Mouse (Mus musculus) kidney, postnatal 36 days (tissue): ENCODE data around the gene Mrln.
"Not testable (repeated sequence)": the region's sequence is repeated elsewhere in the genome, so short reads cannot be mapped to it uniquely, and the experiment has no call there.

ENCODE experiments used
- DNase-seq, 2 experiments: peaks; one replicate each; pipeline ENCODE4 v3.0.0; 2021 to 2022; ENCODE audit warnings: mixed read lengths in 2 of 2

Mrln gene

GRCm38 (mm10) chr10:70195786-70196185, 8.7 kb upstream of the Mrln start:
- DNase-seq = peak; percentile 43 to 64

- peak; percentile 57 to 58 for DNase-seq
These were observed 7.8 kb upstream of the Mrln start for GRCm38 (mm10) chr10:70196666-70197065.

GRCm38 (mm10) chr10:70197601-70198000, 6.9 kb upstream of the Mrln start:
- DNase-seq = no peak

DNA sequence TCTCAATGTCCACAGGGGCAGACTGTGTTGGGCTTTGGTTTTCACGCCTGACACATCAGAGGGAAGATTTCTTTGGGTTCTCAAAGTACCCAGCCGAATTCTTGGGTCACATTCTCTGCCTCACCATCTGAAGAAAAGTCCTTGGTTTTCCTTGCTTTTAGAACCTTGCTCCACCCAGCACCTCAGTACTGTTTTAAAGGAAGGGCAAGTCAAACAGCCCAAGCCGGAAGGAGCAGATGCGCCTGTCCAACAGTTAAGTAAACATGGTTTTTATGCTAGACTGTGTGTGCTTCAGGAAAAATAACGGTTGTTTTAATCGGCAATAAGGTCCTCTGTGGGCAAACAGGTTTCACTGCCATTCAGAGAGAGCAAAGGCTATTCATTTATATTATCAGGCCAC, 6.5 kb upstream of the Mrln start:
- no peak for DNase-seq

- DNase-seq = no peak
These were observed 5.5 kb upstream of the Mrln start for GRCm38 (mm10) chr10:70198951-70199463.

DNA sequence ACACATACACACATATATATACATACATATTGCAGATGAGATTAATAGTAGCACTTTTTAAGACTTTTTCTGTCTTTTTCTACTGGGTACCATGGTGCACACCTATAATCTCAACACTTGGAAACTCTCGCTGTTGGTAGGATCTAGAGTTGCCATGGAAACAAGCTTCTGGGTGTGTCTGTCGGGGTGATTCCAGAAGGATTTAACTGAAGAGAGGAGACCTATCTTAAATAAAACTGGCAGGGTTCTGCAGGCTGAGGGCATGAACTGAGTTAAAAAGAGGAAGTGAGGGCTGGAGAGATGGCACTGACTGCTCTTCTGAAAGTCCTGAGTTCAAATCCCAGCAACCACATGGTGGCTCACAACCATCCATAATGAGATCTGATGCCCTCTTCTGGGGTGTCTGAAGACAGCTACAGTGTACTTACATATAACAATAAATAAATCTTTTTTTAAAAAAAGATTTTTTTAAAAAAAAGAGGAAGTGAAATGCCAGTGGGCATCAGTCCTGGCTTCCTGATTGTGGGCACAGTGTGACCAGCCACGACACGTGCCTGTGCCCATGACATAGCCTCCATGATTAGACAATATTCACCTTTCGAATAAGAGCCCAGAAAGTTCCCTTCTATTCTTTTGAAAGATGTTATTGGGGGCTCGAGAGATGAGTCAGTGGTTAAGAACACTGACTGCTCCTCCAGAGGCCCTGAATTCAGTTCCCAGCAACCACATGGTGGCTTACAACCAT, 4.8 kb upstream of the Mrln start:
- no peak for DNase-seq

DNA sequence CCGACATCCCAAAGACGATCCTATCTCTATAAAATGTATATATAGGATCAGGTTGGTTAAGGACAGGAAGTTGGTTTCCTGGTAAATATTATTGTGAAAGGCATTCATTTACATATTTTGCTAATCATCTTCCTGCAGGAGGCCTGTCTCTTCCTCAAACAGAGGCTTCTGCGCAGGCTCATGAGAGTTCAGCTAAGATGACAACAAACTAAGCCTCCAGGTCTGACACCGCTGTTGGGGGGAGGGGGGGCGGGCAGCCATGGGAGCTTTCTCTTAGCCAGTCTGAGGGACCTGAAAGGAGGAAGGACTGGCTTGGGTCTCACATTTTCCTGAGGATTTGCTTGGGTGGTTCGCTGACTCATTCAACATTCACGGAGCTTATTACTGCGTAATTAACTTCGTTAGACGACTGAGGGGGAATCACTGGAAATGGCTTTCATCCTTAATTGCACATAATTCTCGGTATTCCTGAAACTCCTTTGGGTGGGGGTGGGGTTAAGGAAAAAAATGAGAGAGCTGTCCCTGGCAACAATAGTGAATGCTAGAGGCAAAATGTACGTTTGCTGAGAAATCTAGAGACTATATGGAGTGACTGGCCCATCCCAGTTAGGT, 3.5 kb upstream of the Mrln start:
- DNase-seq = no peak

DNA sequence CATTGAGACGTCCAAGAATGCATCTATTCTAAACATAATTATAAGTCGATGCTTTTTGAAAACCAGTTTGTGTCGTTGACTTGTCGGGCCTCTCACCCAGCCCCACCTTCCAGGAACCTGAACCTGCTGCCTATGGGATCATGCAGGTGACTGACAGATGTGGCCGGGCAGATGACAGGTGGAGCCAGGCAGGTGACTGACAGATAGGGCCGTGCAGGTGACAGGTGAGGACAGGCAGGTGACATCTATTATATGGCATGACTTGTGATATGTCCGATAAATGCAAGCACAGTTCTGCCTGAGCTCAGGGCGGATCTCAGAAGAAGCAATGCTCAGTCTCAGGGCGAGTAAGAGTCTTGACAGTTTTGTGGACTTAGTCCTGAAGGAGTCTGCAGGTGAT, 6.8 kb downstream of the Mrln start:
- DNase-seq = no peak

GRCm38 (mm10) chr10:70220971-70221370, 16.5 kb downstream of the Mrln start:
- peak; percentile 73 to 88 for DNase-seq

DNA sequence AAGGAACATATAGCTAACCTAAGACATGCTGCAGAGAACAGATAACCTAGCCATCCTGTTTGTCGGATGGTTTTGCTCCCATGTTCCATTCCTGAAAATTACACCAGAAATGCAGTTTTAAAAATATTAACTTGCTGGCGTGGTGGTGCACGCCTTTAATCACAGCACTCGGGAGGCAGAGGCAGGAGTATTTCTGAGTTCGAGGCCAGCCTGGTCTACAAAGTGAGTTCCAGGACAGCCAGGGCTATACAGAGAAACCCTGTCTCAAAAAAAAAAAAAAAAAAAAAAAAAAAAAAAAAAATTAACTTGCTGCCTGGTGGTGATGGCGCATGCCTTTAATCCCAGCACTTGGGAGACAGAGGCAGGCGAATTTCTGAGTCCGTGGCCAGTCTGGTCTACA, 17.8 kb downstream of the Mrln start:
- DNase-seq = not testable (repeated sequence)

DNA sequence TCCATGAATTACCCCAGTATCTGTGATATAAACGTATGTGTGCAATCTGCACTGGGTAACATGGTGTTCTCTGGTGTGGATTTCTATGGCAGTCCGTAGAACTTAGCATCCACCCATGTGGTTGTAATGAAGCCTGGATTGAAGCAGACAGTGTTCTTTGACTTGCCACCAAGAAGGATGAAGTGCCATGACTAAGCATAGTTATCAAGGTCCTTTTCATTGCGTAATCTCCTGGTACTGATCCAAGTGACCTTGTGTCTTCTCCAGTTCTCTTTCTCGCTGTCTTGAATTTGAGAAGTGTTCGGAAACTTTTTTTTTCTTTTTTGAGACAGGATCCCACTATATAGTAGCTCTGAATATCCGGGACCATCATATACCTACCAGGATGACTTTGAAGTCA, 20.1 kb downstream of the Mrln start:
- peak; percentile 60 to 91 for DNase-seq

DNA sequence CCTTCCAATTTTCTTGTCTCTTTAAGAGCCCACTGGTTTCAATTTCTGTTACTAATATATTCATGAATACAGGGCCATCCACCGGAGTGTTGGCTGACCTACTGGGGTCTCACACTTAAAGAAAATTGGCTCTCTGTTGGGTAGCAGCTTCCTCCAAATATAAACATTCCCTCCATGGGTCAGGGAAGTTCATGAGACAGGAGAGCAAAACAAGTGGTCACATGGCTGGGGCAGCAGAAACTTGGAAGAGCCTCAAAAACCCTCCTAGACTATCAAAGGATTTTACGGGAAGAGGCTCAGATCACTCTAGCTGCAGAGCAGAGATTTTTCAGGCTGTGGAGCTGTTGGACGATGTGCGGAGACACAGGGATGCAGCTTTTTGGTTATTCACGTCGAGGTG, 21.3 kb downstream of the Mrln start:
- DNase-seq = peak; percentile 44 to 63

DNA sequence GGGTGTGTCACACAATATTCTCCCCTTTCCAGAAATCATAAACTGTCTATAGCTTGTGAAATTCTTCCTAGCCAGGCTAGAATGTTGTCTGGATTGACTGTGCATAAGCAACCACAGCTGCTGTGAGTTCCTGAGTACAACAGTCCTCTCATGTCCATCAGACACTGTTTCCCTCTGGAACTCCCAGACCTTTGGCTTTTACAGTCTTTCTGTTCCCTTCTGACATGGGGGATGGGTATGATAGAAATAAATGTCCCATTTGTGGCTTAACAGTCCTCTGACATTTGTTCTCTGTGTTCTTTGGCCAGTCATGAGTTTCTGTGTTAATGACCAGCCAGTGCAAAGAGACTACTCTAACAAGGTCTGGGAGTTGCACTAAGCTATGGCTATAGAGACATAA, 22.1 kb downstream of the Mrln start:
- DNase-seq = peak in 1 of 2 experiments; percentile 74

DNA sequence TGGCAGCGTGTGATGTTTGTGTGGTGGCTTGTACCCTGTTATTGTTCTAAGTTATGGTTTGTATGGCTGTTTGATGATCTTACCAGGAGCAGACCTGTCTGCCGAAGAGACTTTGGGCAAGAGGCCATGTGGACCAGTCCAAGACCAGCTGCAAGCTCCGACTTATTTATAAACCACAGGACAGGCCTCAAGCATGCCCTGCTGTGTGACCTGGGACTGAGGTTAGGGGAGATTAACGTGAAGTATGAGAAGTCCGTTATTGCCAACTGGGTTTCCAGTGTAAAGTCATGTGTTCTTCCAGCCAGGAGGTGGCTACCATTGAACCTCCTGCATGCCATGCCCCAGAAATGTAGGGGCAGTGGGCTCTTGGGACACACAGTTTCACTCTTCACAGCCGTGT, 25.9 kb downstream of the Mrln start:
- no peak for DNase-seq

- DNase-seq = peak in 1 of 2 experiments; percentile 69
These were observed 33.5 kb downstream of the Mrln start for GRCm38 (mm10) chr10:70237936-70238335.

GRCm38 (mm10) chr10:70242751-70243444, 38.4 kb downstream of the Mrln start:
- peak; percentile 71 to 81 for DNase-seq

DNA sequence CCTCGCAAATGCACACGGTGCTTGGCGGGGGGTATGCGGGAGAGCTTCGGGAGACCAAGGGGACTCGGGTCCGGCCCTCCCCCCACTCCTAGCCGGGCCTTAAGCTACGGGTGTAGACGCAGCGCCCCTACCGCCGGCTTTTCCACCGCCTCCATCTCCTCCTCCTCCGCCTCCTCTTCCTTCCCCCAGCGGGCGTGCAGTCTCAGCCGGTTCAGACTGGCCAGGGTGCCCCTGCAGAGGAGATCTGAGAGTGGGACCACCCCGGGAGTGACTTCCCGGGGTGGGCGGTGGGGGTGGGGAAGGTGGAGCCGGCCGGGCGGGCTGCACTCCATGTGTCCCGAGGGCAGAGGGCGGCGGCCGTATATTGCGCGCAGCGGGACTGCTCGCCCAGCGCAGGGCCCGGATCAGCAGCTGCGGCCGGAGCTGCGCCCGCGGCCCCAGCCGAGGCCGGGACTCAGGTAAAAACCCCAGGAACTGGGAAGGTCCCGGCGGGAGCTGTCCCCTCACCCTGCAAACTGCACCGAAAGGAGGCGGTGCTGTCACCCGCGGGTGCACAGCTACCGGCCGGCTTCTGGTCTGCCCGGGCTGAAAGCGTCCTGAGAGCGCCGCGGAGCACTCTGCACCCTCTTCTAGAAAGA, 40.6 kb downstream of the Mrln start, which contains the start of gene Slc16a9:
Slc16a9 (plus strand) TSS at position 180 of the 638 bp plus-strand sequence.
- DNase-seq = peak; percentile 88 to 89

DNA sequence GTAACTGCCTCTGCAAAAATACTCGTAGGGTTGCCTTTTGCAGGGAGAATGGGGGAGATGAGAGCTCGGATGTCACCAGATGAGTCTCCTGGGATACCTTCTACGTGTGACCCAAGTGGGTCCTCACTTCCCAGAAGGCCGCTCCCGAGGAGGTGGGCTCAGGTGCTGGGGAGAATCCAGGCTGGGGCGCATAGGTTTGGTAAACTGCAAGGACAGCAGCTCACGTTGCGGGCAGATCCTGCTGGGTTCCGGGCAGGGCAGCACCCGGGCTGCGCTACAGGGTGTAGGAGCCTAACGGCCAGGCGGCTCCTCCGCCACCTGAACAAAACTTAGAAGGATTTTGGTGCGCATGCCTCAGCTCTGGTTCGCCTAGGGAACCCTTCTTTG, 41.1 kb downstream of the Mrln start:
- peak in 1 of 2 experiments; percentile 53 for DNase-seq

GRCm38 (mm10) chr10:70246076-70246475, 41.6 kb downstream of the Mrln start:
- peak; percentile 67 to 70 for DNase-seq

- no peak for DNase-seq
These were observed 45.9 kb downstream of the Mrln start for GRCm38 (mm10) chr10:70250354-70250753.

- no peak for DNase-seq
These were observed 46.3 kb downstream of the Mrln start for GRCm38 (mm10) chr10:70250766-70251165.

GRCm38 (mm10) chr10:70254666-70255065, 50.2 kb downstream of the Mrln start:
- no peak for DNase-seq

DNA sequence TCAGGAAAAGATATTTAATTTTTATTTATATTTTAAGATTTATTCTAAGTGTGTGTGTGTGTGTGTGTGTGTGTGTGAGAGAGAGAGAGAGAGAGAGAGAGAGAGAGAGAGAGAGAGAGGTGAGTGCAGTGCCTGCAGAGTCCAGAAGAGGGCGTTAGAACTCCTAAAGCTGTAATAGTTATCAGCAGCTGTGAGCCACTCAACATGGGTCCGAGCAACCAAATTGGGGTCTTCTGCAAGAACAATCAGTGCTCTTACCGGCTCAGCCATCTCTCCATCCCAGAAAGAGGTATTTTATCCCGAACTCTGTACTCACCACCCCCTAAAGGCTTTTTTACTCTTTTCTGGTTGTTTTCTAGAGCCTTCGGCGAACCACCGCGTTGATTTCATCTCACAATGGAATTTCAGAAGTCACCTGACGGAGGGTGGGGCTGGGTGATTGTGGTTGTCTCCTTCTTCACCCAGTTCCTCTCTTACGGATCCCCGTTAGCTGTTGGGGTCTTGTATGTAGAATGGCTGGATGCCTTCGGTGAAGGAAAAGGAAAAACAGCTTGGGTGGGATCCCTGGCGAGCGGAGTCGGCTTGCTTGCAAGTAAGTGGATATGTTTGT, 51.2 kb downstream of the Mrln start:
- DNase-seq = no peak
